Mouse (Mus musculus) lung, embryonic 14.5 days (tissue): ENCODE results near the gene Ckm. TPM values are rescaled to one million over a fixed set of nuclear protein-coding genes. Genes with fewer than 3 reads are reported as not detected.

Source experiments
- ATAC-seq: fragments of 200-750 bp; cut with Nextera tagmentation; 2 replicates; pipeline ENCODE4 v1.8.0; 2017; ENCODE audit warnings: mild to moderate bottlenecking, moderate TSS enrichment, moderate library complexity; ENCODE audit not compliant: insufficient read depth
- DNase-seq: peaks from one replicate; pipeline ENCODE4 v3.0.0-alpha.2; 2015
- H3K27ac ChIP-seq: fragments of 300-500 bp; sonication (generic); 2 replicates; pipeline ENCODE4 v1.5.1; 2014; ENCODE audit warnings: low read depth, mild to moderate bottlenecking, moderate library complexity
- H3K27me3 ChIP-seq: fragments of 300-500 bp; sonication (generic); 2 replicates; pipeline ENCODE4 v1.6.1; 2014; ENCODE audit warnings: low read length, control low read depth; ENCODE audit not compliant: insufficient read depth
- H3K36me3 ChIP-seq: fragments of 300-500 bp; sonication (generic); 2 replicates; pipeline ENCODE4 v1.6.1; 2014; ENCODE audit warnings: control low read depth; ENCODE audit not compliant: insufficient read depth
- H3K4me1 ChIP-seq: fragments of 300-500 bp; sonication (generic); 2 replicates; pipeline ENCODE4 v1.6.1; 2014; ENCODE audit warnings: antibody characterized with exemption, control low read depth; ENCODE audit not compliant: insufficient read depth
- H3K4me2 ChIP-seq: fragments of 300-500 bp; sonication (generic); 2 replicates; pipeline ENCODE4 v1.6.1; 2014; ENCODE audit warnings: mild to moderate bottlenecking
- H3K4me3 ChIP-seq: fragments of 300-500 bp; sonication (generic); 2 replicates; pipeline ENCODE4 v1.5.1; 2014; ENCODE audit warnings: low read depth, low read length
- H3K9ac ChIP-seq: fragments of 300-500 bp; sonication (generic); 2 replicates; pipeline ENCODE4 v1.6.1; 2014
- H3K9me3 ChIP-seq: fragments of 300-500 bp; sonication (generic); 2 replicates; pipeline ENCODE4 v1.6.1; 2016; ENCODE audit warnings: low read depth, low read length, control low read depth
- CTCF ChIP-seq: IDR thresholded peaks from 2 replicates; pipeline ENCODE4 v1.5.1; 2016; ENCODE audit warnings: antibody characterized with exemption, low read depth
- WGBS: fragments of 180-500 bp; shearing (Covaris S2); extraction: QIAGEN DNeasy Blood & Tissue Kit; methylation state at CpG from one replicate; pipeline ENCODE4 v1.1.7; 2014; 5-methylcytosine and 5-hydroxymethylcytosine counted together
- polyA plus RNA-seq: library from polyadenylated mRNA; unstranded; fragments of >200 nt; fragmentation: Nextera tagmentation; extraction: Ambion mirVana; gene quantifications from 2 replicates; pipeline ENCODE4 v1.2.1, GENCODE M21; 2014

Ckm gene
- polyA plus RNA-seq, 1 experiment from 2014 or later: 2.8 TPM

DNA sequence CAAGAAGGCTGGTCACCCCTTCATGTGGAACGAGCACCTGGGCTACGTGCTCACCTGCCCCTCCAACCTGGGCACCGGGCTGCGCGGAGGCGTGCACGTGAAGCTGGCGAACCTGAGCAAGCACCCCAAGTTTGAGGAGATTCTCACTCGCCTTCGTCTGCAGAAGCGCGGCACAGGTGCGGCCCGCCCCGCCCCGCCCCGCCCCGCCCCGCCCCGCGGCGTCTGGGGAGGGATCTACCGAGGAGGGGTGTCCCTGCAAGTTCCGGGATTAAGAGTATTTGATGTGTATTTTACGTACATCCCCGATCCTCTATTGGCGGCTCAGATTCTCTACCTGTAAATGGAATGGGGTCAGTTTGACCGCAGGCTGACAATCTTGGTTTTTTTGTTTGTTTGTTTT lies 15.5 kb downstream of the Ckm start:
- peak overlapping the region; percentile 43; the same call in 1 of the 2 replicates for H3K4me2 ChIP-seq
- no peak overlapping the region for H3K27ac ChIP-seq
- no peaks in the 10 kb centered on the region for H3K4me1 ChIP-seq
- peaks cover 24% of the 10 kb centered on the region for H3K27me3 ChIP-seq
- no peak overlapping the region for H3K4me3 ChIP-seq
- no peaks in the 10 kb centered on the region for H3K9me3 ChIP-seq
- H3K36me3 ChIP-seq: peaks cover 3% of the 10 kb centered on the region; the same call in 1 of the 2 replicates
- no peak for DNase-seq
- ATAC-seq: no peak
- H3K9ac ChIP-seq: no peak overlapping the region
- TF ChIP-seq CTCF: no peak
- 5% methylated on average over 28 of the region's 28 CpGs for WGBS

DNA sequence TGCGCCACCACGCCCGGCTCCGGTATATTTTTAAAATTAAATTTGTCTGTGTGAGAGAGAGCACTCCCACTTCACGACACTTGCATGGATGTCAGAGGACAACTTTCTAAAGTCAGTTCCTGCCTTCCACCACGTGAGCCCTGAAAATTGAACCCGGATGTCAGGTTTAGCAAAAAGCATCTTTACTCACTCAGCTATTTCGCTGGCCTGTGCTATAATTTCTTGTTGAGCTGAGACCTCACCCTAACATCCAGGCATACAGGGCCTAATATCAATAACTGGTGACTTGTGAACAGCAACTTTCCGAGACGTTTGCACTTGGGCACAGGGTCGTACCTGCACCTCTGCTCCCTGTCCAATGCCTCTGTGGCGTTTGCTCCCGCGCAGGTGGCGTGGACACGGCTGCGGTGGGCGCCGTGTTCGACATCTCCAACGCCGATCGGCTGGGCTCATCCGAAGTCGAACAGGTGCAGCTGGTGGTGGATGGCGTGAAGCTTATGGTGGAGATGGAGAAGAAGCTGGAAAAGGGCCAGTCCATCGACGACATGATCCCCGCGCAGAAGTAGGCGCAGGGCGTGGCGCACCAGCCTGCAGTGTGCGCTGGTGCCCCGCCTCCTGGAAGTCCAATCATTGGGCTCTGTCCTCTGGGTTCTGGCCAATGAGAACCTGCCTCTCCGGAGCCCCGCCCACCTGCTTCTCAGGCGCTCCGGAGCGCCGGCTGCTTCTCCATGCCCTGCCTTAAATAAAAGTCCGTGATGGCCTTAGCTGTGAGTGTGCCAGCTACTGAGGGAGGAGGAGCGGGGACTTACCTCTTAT lies 16.5 kb downstream of the Ckm start:
- DNase-seq (peak; percentile 92), ATAC-seq (peak; percentile 96)
- H3K4me3 ChIP-seq: peak overlapping the region; percentile 27
- H3K36me3 ChIP-seq: peaks cover 12% of the 10 kb centered on the region
- no peaks in the 10 kb centered on the region for H3K9me3 ChIP-seq
- no peak overlapping the region for H3K27ac ChIP-seq
- WGBS: 12% methylated on average over 43 of the region's 43 CpGs
- peaks cover 24% of the 10 kb centered on the region for H3K27me3 ChIP-seq
- no peak overlapping the region for H3K9ac ChIP-seq
- TF ChIP-seq CTCF: no peak
- H3K4me2 ChIP-seq: peak overlapping the region; percentile 61
- no peaks in the 10 kb centered on the region for H3K4me1 ChIP-seq

DNA sequence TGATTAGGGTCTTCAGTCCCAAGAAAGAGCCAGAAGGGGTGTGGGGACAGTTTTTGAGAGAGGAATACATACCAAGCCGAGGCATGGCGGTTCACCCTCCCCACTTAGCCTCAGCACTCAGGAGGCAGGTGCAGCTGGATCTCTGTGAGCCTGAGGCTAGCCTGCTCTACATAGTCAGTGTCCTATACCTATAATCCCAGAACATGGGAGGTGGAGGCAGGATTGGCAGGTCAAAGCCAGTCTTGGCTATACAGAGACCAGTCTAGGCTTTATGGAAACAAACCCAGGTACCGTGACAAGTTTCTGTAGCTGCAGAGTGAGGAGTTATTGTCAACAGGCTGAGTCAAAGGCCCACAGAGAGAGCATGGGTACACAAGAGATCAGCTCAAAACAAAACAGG lies 18.5 kb downstream of the Ckm start:
- Histone ChIP-seq H3K4me1 (no peaks in the 10 kb centered on the region), H3K4me3 (no peak overlapping the region), H3K27me3 (peaks cover 24% of the 10 kb centered on the region), H3K36me3 (peaks cover 32% of the 10 kb centered on the region), H3K4me2 (no peak overlapping the region), H3K9me3 (no peaks in the 10 kb centered on the region), H3K9ac (no peak overlapping the region), H3K27ac (no peak overlapping the region)
- ATAC-seq (no peak), DNase-seq (no peak)
- no peak for TF ChIP-seq CTCF
- WGBS: 77% methylated on average over 3 of the region's 3 CpGs

DNA sequence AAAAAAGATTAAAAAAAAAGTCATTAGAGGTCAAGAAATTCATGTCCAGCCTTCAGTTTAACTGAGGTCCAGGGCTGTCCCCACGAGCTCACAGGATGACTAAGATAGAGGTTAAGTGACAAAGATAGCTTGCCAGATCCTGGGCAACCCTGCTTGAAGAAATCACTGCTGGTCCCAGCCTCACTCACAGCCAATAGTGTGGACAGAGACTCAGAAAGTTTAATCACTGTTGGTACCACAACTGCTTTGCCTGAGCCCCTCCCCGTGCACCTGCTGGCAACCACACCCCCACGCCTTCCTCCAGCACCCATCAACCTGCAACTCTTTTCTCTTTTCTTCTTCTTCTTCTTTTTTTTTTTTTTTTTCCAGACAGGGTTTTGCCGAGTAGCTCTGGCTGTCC lies 19.5 kb downstream of the Ckm start:
- no peak for ATAC-seq
- H3K9ac ChIP-seq: no peak overlapping the region
- TF ChIP-seq CTCF: no peak
- 61% methylated on average over 4 of the region's 4 CpGs for WGBS
- H3K4me1 ChIP-seq: no peaks in the 10 kb centered on the region
- H3K27me3 ChIP-seq: peaks cover 23% of the 10 kb centered on the region
- no peak overlapping the region for H3K27ac ChIP-seq
- no peak overlapping the region for H3K4me3 ChIP-seq
- H3K36me3 ChIP-seq: peaks cover 42% of the 10 kb centered on the region
- DNase-seq: no peak
- no peak overlapping the region for H3K4me2 ChIP-seq
- H3K9me3 ChIP-seq: no peaks in the 10 kb centered on the region

DNA sequence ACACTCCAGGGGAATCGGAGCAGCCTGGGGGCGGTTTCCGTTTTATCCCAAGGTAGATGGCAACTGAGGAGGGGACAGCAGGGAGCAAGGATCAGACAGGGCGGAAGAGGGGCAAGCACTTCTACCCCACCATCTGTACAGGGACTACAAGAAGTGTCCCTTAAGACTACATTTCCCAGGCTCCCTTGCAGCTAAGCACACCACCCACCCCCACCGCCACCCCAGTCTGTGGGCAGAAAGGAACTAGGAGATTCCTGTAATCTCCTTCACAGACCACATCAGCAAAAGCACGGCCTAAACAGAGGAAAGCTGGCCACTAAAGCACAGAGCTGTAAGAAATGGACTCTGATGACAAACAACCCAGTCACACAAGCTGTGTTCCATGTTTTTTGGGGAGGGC lies 21.8 kb downstream of the Ckm start:
- no peaks in the 10 kb centered on the region for H3K4me1 ChIP-seq
- no peak overlapping the region for H3K4me3 ChIP-seq
- ATAC-seq (no peak), DNase-seq (no peak)
- 84% methylated on average over 6 of the region's 6 CpGs for WGBS
- no peak for TF ChIP-seq CTCF
- peaks cover 64% of the 10 kb centered on the region for H3K36me3 ChIP-seq
- H3K9me3 ChIP-seq: no peaks in the 10 kb centered on the region
- 0 out of 2 replicates have a peak, but pooled peaks cover 3% of the 10 kb centered on the region for H3K27me3 ChIP-seq
- H3K9ac ChIP-seq: no peak overlapping the region
- H3K27ac ChIP-seq: no peak overlapping the region
- H3K4me2 ChIP-seq: no peak overlapping the region

DNA sequence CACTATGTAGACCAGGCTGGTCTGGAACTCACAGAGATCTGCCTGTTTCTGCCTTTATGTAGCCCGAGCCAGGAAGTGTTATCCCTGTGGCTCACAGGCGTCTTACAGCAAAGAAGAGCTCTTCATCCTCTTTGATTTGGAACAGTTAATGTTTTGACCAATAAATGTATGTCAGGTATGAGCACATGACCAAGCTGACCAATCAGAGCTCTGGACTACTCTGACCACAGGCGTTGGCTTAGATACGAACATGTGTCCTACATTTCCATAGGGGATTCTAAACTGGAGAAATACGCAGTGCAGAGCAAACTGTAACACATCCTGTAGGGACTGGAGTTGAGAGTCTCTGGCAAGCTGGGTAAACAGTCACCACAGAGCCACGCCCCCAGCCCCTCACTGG lies 22.3 kb downstream of the Ckm start:
- Histone ChIP-seq H3K27ac (no peak overlapping the region), H3K27me3 (no peaks in the 10 kb centered on the region), H3K9me3 (no peaks in the 10 kb centered on the region), H3K4me1 (no peaks in the 10 kb centered on the region), H3K4me2 (no peak overlapping the region), H3K9ac (no peak overlapping the region), H3K36me3 (peaks cover 69% of the 10 kb centered on the region), H3K4me3 (no peak overlapping the region)
- 88% methylated on average over 6 of the region's 6 CpGs for WGBS
- no peak for DNase-seq
- TF ChIP-seq CTCF: no peak
- ATAC-seq: no peak

DNA sequence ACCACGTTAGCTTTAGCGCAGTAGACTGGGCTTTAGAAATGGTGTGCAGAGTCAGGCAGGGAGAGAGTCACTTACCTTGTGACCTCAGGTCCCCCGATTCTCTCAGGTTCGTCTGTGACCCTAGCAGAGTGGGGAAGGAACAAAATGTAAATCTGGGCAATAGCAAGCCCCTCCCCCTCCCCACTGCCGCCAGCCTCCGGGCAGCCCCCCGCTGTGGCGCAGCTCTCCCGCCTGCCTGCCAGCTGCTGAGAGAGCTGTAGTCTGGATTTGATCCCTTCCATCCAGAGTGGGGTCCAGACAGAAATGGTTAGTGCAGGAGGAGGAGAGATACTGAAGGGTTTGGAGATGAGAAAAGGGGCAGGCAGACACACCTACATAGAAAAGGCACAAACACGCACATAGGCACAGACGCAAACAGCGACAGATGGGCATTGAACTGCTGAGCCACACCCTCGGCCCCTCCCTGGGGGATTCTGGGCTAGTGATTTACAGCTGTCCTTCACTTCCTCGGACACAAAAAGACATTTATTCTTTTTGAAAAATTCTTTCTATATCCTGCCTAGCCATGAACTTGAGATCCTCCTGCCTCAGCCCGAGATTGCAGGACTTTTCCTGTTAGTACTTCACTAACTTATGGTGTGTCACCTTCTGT lies 23.5 kb downstream of the Ckm start:
- TF ChIP-seq CTCF: no peak
- Histone ChIP-seq H3K4me1 (no peaks in the 10 kb centered on the region), H3K27me3 (no peaks in the 10 kb centered on the region), H3K4me3 (no peak overlapping the region), H3K36me3 (peaks cover 81% of the 10 kb centered on the region), H3K27ac (no peak overlapping the region), H3K9ac (no peak overlapping the region), H3K4me2 (no peak overlapping the region), H3K9me3 (no peaks in the 10 kb centered on the region)
- DNase-seq (no peak), ATAC-seq (no peak)
- WGBS: 71% methylated on average over 15 of the region's 15 CpGs
